Mouse (Mus musculus) heart, postnatal 25 days (tissue): ENCODE data around the gene Arhgef28. TPM values are rescaled to one million over a fixed set of nuclear protein-coding genes. Genes with fewer than 3 reads are reported as not detected.
"Not testable (repeated sequence)": the region's sequence is repeated elsewhere in the genome, so short reads cannot be mapped to it uniquely, and the experiment has no call there.

Source experiments
- DNase-seq: peaks from one replicate; pipeline ENCODE4 v3.0.0; 2022; ENCODE audit warnings: low spot score
- intact Hi-C: fragments of 180-260 bp; cut with DNase I; formaldehyde crosslinking; loops from one replicate; pipeline ENCODE4 v1.15.1; 2025
- total RNA-seq, 2 experiments: library from RNA; stranded (reverse); gene quantifications; 2 replicates each; pipeline ENCODE4 v1.2.3; 2021

The Arhgef28 gene
- total RNA-seq, 2 experiments from 2014 or later: 5.0 to 5.1 TPM

GRCm38 (mm10) chr13:98025706-98026504, 180.3 kb downstream of the Arhgef28 start:
- DNase-seq: no peak
- intact Hi-C loops: no loop called here

- no peak for DNase-seq
- intact Hi-C loops: no loop called here
These were observed 181.1 kb downstream of the Arhgef28 start for GRCm38 (mm10) chr13:98025162-98025561.

GRCm38 (mm10) chr13:98024680-98025079, 181.6 kb downstream of the Arhgef28 start:
- DNase-seq: no peak
- intact Hi-C loops: no loop called here

- intact Hi-C loops: no loop called here
- no peak for DNase-seq
These were observed 184.3 kb downstream of the Arhgef28 start for GRCm38 (mm10) chr13:98021906-98022305.

GRCm38 (mm10) chr13:98018837-98019236, 187.4 kb downstream of the Arhgef28 start:
- DNase-seq, intact Hi-C loops: not testable (repeated sequence)

- no peak for DNase-seq
These were observed 189.2 kb downstream of the Arhgef28 start for GRCm38 (mm10) chr13:98016923-98017588.

GRCm38 (mm10) chr13:98015981-98016922, 190.0 kb downstream of the Arhgef28 start:
- DNase-seq: no peak
- intact Hi-C loops: no loop called here

More at GRCm38 (mm10) chr13:98016923-98017588, 189.2 kb downstream of the Arhgef28 start:
- intact Hi-C loops: no loop called here

- no peak for DNase-seq
These were observed 191.3 kb downstream of the Arhgef28 start for GRCm38 (mm10) chr13:98014892-98015291.

GRCm38 (mm10) chr13:98013715-98014114, 192.5 kb downstream of the Arhgef28 start:
- intact Hi-C loops: no loop called here
- DNase-seq: no peak

More at GRCm38 (mm10) chr13:98014892-98015291, 191.3 kb downstream of the Arhgef28 start:
- intact Hi-C loops: no loop called here

- no peak for DNase-seq
- intact Hi-C loops: no loop called here
These were observed 194.3 kb downstream of the Arhgef28 start for GRCm38 (mm10) chr13:98011931-98012341.

- no peak for DNase-seq
- intact Hi-C loops: no loop called here
These were observed 197.2 kb downstream of the Arhgef28 start for GRCm38 (mm10) chr13:98009070-98009469.

GRCm38 (mm10) chr13:98008588-98008987, 197.7 kb downstream of the Arhgef28 start:
- intact Hi-C loops: no loop called here
- DNase-seq: peak; percentile 66

- intact Hi-C loops: no loop called here
- no peak for DNase-seq
These were observed 200.5 kb downstream of the Arhgef28 start for GRCm38 (mm10) chr13:98005611-98006218.

GRCm38 (mm10) chr13:98004647-98005414, 201.4 kb downstream of the Arhgef28 start:
- intact Hi-C loops: no loop called here
- no peak for DNase-seq

GRCm38 (mm10) chr13:98003690-98004089, 202.5 kb downstream of the Arhgef28 start:
- intact Hi-C loops: no loop called here
- DNase-seq: no peak

- intact Hi-C loops: no loop called here
- no peak for DNase-seq
These were observed 203.6 kb downstream of the Arhgef28 start for GRCm38 (mm10) chr13:98002598-98002997.

- intact Hi-C loops: no loop called here
These were observed 204.1 kb downstream of the Arhgef28 start for GRCm38 (mm10) chr13:98002121-98002520.

GRCm38 (mm10) chr13:98001719-98002118, 204.5 kb downstream of the Arhgef28 start:
- intact Hi-C loops: no loop called here
- no peak for DNase-seq

More at GRCm38 (mm10) chr13:98002121-98002520, 204.1 kb downstream of the Arhgef28 start:
- peak; percentile 26 for DNase-seq

- no peak for DNase-seq
- intact Hi-C loops: no loop called here
These were observed 205.4 kb downstream of the Arhgef28 start for GRCm38 (mm10) chr13:98000841-98001240.
